Mouse (Mus musculus): ENCODE measurements at regions not wholly inside any gene's neighbourhood (a gene's known extent, or its start where the extent isn't known, plus 50 kb on each side); places are given as distances from the start of the nearest gene placed in this dataset.

- Histone ChIP-seq H3ac (ENCODE audit: control insufficient read depth, insufficient read length) (no peak overlapping the region), H3K27me3 (ENCODE audit: control insufficient read depth, insufficient read depth, insufficient read length) (no peaks in the 10 kb centered on the region), H3K79me2 (ENCODE audit: control insufficient read depth, insufficient read depth) (no peaks in the 10 kb centered on the region), H3K4me2 (ENCODE audit: low read depth) (no peak overlapping the region), H3K36me3 (ENCODE audit: control insufficient read depth, insufficient read depth) (no peaks in the 10 kb centered on the region), H3K4me3 (no peak overlapping the region)
- TF ChIP-seq SRF (IDR thresholded peaks at IDR 0.05; ENCODE audit: control insufficient read depth, insufficient read length, low read depth) (no peak), POLR2AphosphoS2 (IDR thresholded peaks at IDR 0.05; ENCODE audit: insufficient read length, low read depth) (no peak), USF1 (IDR thresholded peaks at IDR 0.05; ENCODE audit: low read depth) (no peak), TCF12 (IDR thresholded peaks at IDR 0.05; ENCODE audit: insufficient read depth, poor library complexity, severe bottlenecking) (no peak), E2F4 (IDR thresholded peaks at IDR 0.05; ENCODE audit: insufficient read depth) (no peak), MAX (IDR thresholded peaks at IDR 0.05; ENCODE audit: low read depth) (no peak), POLR2A (IDR thresholded peaks at IDR 0.05; ENCODE audit: insufficient read length, low read depth) (no peak), CEBPB (IDR thresholded peaks at IDR 0.05; ENCODE audit: insufficient read depth, poor library complexity, severe bottlenecking) (no peak), REST (IDR thresholded peaks at IDR 0.05; ENCODE audit: insufficient read depth, insufficient read length) (no peak), MYOD1 (IDR thresholded peaks at IDR 0.05; ENCODE audit: control insufficient read depth in 1 of 3, insufficient read length in 2 of 3, low read depth in 2 of 3) (no peak)
Measured at GRCm38 (mm10) chr9:91960556-91961325, 232.0 kb upstream of the Plscr5 start.

DNA sequence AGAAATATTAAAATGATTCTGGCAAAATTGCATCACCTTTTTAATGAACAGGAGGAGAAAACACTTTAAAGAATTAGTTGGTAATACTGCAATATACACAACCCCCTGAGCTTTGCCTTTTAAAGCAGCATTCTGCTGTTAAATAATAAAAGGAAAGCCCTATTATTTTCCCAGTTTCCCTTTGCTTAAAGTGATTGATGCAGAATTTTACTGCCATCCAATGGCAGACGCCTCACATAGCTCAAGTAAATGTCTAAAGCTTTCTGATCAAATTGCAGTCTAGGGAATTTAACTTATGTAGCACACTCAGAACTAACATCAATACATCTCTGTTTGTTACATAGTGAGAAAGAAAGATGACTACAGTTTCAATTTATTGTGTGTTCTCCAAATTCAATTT, 233.1 kb upstream of the Plscr5 start:
- Histone ChIP-seq H3K79me2 (ENCODE audit: control insufficient read depth, insufficient read depth) (no peaks in the 10 kb centered on the region), H3K27me3 (ENCODE audit: control insufficient read depth, insufficient read depth, insufficient read length) (no peaks in the 10 kb centered on the region), H3K4me2 (ENCODE audit: low read depth) (no peak overlapping the region), H3K4me3 (no peak overlapping the region), H3K36me3 (ENCODE audit: control insufficient read depth, insufficient read depth) (no peaks in the 10 kb centered on the region), H3ac (ENCODE audit: control insufficient read depth, insufficient read length) (no peak overlapping the region)
- TF ChIP-seq MAX (IDR thresholded peaks at IDR 0.05; ENCODE audit: low read depth) (no peak), POLR2A (IDR thresholded peaks at IDR 0.05; ENCODE audit: insufficient read length, low read depth) (no peak), CEBPB (IDR thresholded peaks at IDR 0.05; ENCODE audit: insufficient read depth, poor library complexity, severe bottlenecking) (no peak), MYOG (IDR thresholded peaks at IDR 0.05; ENCODE audit: control insufficient read depth in 1 of 3, insufficient read depth in 1 of 3, insufficient read length in 2 of 3, low read depth in 2 of 3) (no peak), TCF12 (IDR thresholded peaks at IDR 0.05; ENCODE audit: insufficient read depth, poor library complexity, severe bottlenecking) (no peak), E2F4 (IDR thresholded peaks at IDR 0.05; ENCODE audit: insufficient read depth) (no peak), MYOD1 (IDR thresholded peaks at IDR 0.05; ENCODE audit: control insufficient read depth in 1 of 3, insufficient read length in 2 of 3, low read depth in 2 of 3) (no peak), REST (IDR thresholded peaks at IDR 0.05; ENCODE audit: insufficient read depth, insufficient read length) (no peak), SRF (IDR thresholded peaks at IDR 0.05; ENCODE audit: control insufficient read depth, insufficient read length, low read depth) (no peak)

DNA sequence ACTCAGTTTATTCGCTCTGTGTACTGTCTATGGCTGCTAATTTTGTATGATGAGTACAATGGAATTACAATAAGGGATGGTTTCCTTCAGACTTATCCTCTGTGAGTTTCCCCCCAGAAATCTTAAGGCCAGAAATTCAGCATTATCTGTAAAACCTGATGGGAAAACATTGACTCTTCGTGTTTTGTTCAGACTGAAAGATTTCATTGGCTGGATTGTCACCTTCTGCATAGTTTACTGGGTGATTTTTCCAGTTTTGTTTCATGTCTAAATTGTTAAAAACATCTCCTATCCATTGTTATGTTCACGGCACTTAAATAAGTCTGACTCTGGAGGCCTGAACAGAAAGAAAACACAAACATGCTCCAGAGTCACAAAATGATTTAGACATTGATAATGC, 233.7 kb upstream of the Plscr5 start:
- TF ChIP-seq REST (IDR thresholded peaks at IDR 0.05; ENCODE audit: insufficient read depth, insufficient read length), result no peak
- TF ChIP-seq E2F4 (IDR thresholded peaks at IDR 0.05; ENCODE audit: insufficient read depth), result no peak
- TF ChIP-seq MAX (IDR thresholded peaks at IDR 0.05; ENCODE audit: low read depth), result no peak
- TF ChIP-seq CEBPB (IDR thresholded peaks at IDR 0.05; ENCODE audit: insufficient read depth, poor library complexity, severe bottlenecking), result no peak
- no peak for TF ChIP-seq USF1 (IDR thresholded peaks at IDR 0.05; ENCODE audit: low read depth)
- no peak for TF ChIP-seq POLR2A (IDR thresholded peaks at IDR 0.05; ENCODE audit: insufficient read length, low read depth)
- no peak for TF ChIP-seq TCF12 (IDR thresholded peaks at IDR 0.05; ENCODE audit: insufficient read depth, poor library complexity, severe bottlenecking)
- TF ChIP-seq SRF (IDR thresholded peaks at IDR 0.05; ENCODE audit: control insufficient read depth, insufficient read length, low read depth), result no peak
- no peak for TF ChIP-seq TCF3 (IDR thresholded peaks at IDR 0.05; ENCODE audit: insufficient read length, low read depth)
- TF ChIP-seq MYOG (IDR thresholded peaks at IDR 0.05; ENCODE audit: control insufficient read depth in 1 of 3, insufficient read depth in 1 of 3, insufficient read length in 2 of 3, low read depth in 2 of 3), result no peak
- TF ChIP-seq POLR2AphosphoS2 (IDR thresholded peaks at IDR 0.05; ENCODE audit: insufficient read length, low read depth), result no peak
- no peak for TF ChIP-seq MYOD1 (IDR thresholded peaks at IDR 0.05; ENCODE audit: control insufficient read depth in 1 of 3, insufficient read length in 2 of 3, low read depth in 2 of 3)
- no peak overlapping the region for H3K4me3 ChIP-seq
- H3K79me2 ChIP-seq (ENCODE audit: control insufficient read depth, insufficient read depth), result no peaks in the 10 kb centered on the region
- no peaks in the 10 kb centered on the region for H3K27me3 ChIP-seq (ENCODE audit: control insufficient read depth, insufficient read depth, insufficient read length)
- no peaks in the 10 kb centered on the region for H3K36me3 ChIP-seq (ENCODE audit: control insufficient read depth, insufficient read depth)
- no peak overlapping the region for H3ac ChIP-seq (ENCODE audit: control insufficient read depth, insufficient read length)
- H3K4me2 ChIP-seq (ENCODE audit: low read depth), result no peak overlapping the region

- no peaks in the 10 kb centered on the region for H3K36me3 ChIP-seq (ENCODE audit: control insufficient read depth, insufficient read depth)
- TF ChIP-seq E2F4 (IDR thresholded peaks at IDR 0.05; ENCODE audit: insufficient read depth), result no peak
- TF ChIP-seq MAX (IDR thresholded peaks at IDR 0.05; ENCODE audit: low read depth), result no peak
- TF ChIP-seq TCF12 (IDR thresholded peaks at IDR 0.05; ENCODE audit: insufficient read depth, poor library complexity, severe bottlenecking), result no peak
- TF ChIP-seq USF1 (IDR thresholded peaks at IDR 0.05; ENCODE audit: low read depth), result no peak
- TF ChIP-seq CEBPB (IDR thresholded peaks at IDR 0.05; ENCODE audit: insufficient read depth, poor library complexity, severe bottlenecking), result no peak
- no peak for TF ChIP-seq SRF (IDR thresholded peaks at IDR 0.05; ENCODE audit: control insufficient read depth, insufficient read length, low read depth)
- TF ChIP-seq TCF3 (IDR thresholded peaks at IDR 0.05; ENCODE audit: insufficient read length, low read depth), result no peak
- TF ChIP-seq MYOD1 (IDR thresholded peaks at IDR 0.05; ENCODE audit: control insufficient read depth in 1 of 3, insufficient read length in 2 of 3, low read depth in 2 of 3), result no peak
- no peak for TF ChIP-seq REST (IDR thresholded peaks at IDR 0.05; ENCODE audit: insufficient read depth, insufficient read length)
- TF ChIP-seq POLR2AphosphoS2 (IDR thresholded peaks at IDR 0.05; ENCODE audit: insufficient read length, low read depth), result no peak
- TF ChIP-seq POLR2A (IDR thresholded peaks at IDR 0.05; ENCODE audit: insufficient read length, low read depth), result no peak
- TF ChIP-seq MYOG (IDR thresholded peaks at IDR 0.05; ENCODE audit: control insufficient read depth in 1 of 3, insufficient read depth in 1 of 3, insufficient read length in 2 of 3, low read depth in 2 of 3), result no peak
- H3K4me2 ChIP-seq (ENCODE audit: low read depth), result no peak overlapping the region
- H3ac ChIP-seq (ENCODE audit: control insufficient read depth, insufficient read length), result no peak overlapping the region
- no peaks in the 10 kb centered on the region for H3K27me3 ChIP-seq (ENCODE audit: control insufficient read depth, insufficient read depth, insufficient read length)
- H3K4me3 ChIP-seq, result no peak overlapping the region
- no peaks in the 10 kb centered on the region for H3K79me2 ChIP-seq (ENCODE audit: control insufficient read depth, insufficient read depth)
Measured at GRCm38 (mm10) chr9:91958421-91958820, 234.3 kb upstream of the Plscr5 start.
